Mouse (Mus musculus) urinary bladder, postnatal 10 days (tissue): ENCODE results near the gene Rho.

ENCODE experiments used
- DNase-seq: peaks from one replicate; pipeline ENCODE4 v3.0.0; 2022; ENCODE audit warnings: low spot score

Gene Rho

GRCm38 (mm10) chr6:115956418-115956921 is 24.9 kb downstream of the Rho start:
- no peak for DNase-seq

- DNase-seq = no peak
Measured at GRCm38 (mm10) chr6:115956922-115957601, 25.5 kb downstream of the Rho start.

GRCm38 (mm10) chr6:115957681-115958080 is 26.1 kb downstream of the Rho start:
- DNase-seq = no peak

GRCm38 (mm10) chr6:115958445-115958844 is 26.9 kb downstream of the Rho start:
- no peak for DNase-seq

- DNase-seq = no peak
Measured at GRCm38 (mm10) chr6:115959151-115959691, 27.7 kb downstream of the Rho start.

GRCm38 (mm10) chr6:115960322-115960721 is 28.8 kb downstream of the Rho start:
- no peak for DNase-seq

- DNase-seq = no peak
Measured at GRCm38 (mm10) chr6:115961743-115962142, 30.2 kb downstream of the Rho start.

- no peak for DNase-seq
Measured at GRCm38 (mm10) chr6:115962439-115963085, 31.0 kb downstream of the Rho start.

- no peak for DNase-seq
Measured at GRCm38 (mm10) chr6:115963656-115964055, 32.1 kb downstream of the Rho start.

GRCm38 (mm10) chr6:115966227-115966966 is 34.8 kb downstream of the Rho start:
- no peak for DNase-seq

GRCm38 (mm10) chr6:115967291-115967880 is 35.8 kb downstream of the Rho start:
- DNase-seq = no peak

- no peak for DNase-seq
Measured at GRCm38 (mm10) chr6:115968086-115968485, 36.5 kb downstream of the Rho start.

GRCm38 (mm10) chr6:115968700-115969099 is 37.2 kb downstream of the Rho start:
- no peak for DNase-seq

- no peak for DNase-seq
Measured at GRCm38 (mm10) chr6:115969103-115969502, 37.6 kb downstream of the Rho start.

GRCm38 (mm10) chr6:115969952-115970351 is 38.4 kb downstream of the Rho start:
- no peak for DNase-seq

GRCm38 (mm10) chr6:115971273-115972060 is 39.9 kb downstream of the Rho start:
- DNase-seq = no peak

GRCm38 (mm10) chr6:115972083-115972764 is 40.7 kb downstream of the Rho start:
- DNase-seq = no peak

- no peak for DNase-seq
Measured at GRCm38 (mm10) chr6:115973139-115973875, 41.8 kb downstream of the Rho start.

- no peak for DNase-seq
Measured at GRCm38 (mm10) chr6:115973881-115974662, 42.5 kb downstream of the Rho start.
